Mouse (Mus musculus) cerebellum, postnatal 10 days (tissue): ENCODE measurements at regions not wholly inside any gene's neighbourhood (a gene's known extent, or its start where the extent isn't known, plus 50 kb on each side); places are given as distances from the start of the nearest gene placed in this dataset.

Experiments
- DNase-seq, 2 experiments: peaks; one replicate each; pipeline ENCODE4 v3.0.0; 2021; ENCODE audit warnings: mixed read lengths in 2 of 2

- peak; percentile 34 to 46 for DNase-seq
Measured at GRCm38 (mm10) chr4:74466081-74466480, 223.8 kb downstream of the Kdm4c start.

GRCm38 (mm10) chr4:74512489-74512888, 270.2 kb downstream of the Kdm4c start:
- no peak for DNase-seq

GRCm38 (mm10) chr4:74553888-74554287, 311.6 kb downstream of the Kdm4c start:
- no peak for DNase-seq

- peak; percentile 55 to 78 for DNase-seq
Measured at GRCm38 (mm10) chr4:74563565-74563964, 321.3 kb downstream of the Kdm4c start.

- no peak for DNase-seq
Measured at GRCm38 (mm10) chr4:74586400-74586799, 344.1 kb downstream of the Kdm4c start.

- no peak for DNase-seq
Measured at GRCm38 (mm10) chr4:74587125-74587524, 344.8 kb downstream of the Kdm4c start.

GRCm38 (mm10) chr4:74588761-74589160, 346.5 kb downstream of the Kdm4c start:
- no peak for DNase-seq

- DNase-seq: no peak
Measured at GRCm38 (mm10) chr4:74613032-74613431, 370.7 kb downstream of the Kdm4c start.
